Mouse (Mus musculus): ENCODE data around the gene Cc2d2b. TPM values are rescaled to one million over a fixed set of nuclear protein-coding genes. Genes with fewer than 3 reads are reported as not detected.

Gene Cc2d2b
- polyA plus RNA-seq, 1 experiment from 2014 or later: 0.12 TPM

DNA sequence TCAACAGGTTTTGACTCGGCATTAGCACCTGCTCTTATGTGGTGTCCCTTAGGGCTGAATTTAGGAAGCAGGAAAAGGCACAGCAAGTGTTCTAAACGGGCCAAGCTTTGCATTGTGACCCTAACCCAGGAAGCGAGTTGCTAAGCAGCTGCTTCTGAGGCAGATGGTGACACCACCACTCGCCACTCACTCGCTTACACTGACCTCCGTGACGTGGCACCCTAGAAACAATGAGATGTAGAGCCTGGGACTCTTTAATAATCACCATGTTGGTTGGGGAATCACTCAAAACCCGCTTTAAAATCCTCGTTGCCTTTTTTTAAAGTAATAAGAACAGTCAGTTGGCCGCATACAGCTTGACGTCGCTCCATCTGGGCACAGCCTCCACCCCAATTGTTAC, 100.8 kb downstream of the Cc2d2b start:
- DNase-seq (ENCODE audit: low spot score): no peak
- H3K27me3 ChIP-seq (ENCODE audit: control insufficient read depth, insufficient read depth, low read length): no peaks in the 10 kb centered on the region
- H3K4me2 ChIP-seq (ENCODE audit: low read depth, severe bottlenecking): no peak overlapping the region
- H3K4me1 ChIP-seq (ENCODE audit: control insufficient read depth, insufficient read depth, low read length): no peaks in the 10 kb centered on the region
- no peak overlapping the region for H3K27ac ChIP-seq (replicated peaks; ENCODE audit: low read depth, low read length)
- H3K9me3 ChIP-seq (ENCODE audit: control insufficient read depth, low read length): no peaks in the 10 kb centered on the region
- H3K9ac ChIP-seq (ENCODE audit: low read length): no peak overlapping the region
- WGBS: 87% methylated on average over 12 of the region's 12 CpGs
- peaks cover 21% of the 10 kb centered on the region; the same call in 1 of the 2 replicates for H3K36me3 ChIP-seq (ENCODE audit: control insufficient read depth, insufficient read depth, low read length)
- ATAC-seq (ENCODE audit: insufficient number of reproducible peaks, low FRiP score, low TSS enrichment, low read depth): no peak
- no peak overlapping the region for H3K4me3 ChIP-seq (ENCODE audit: low read depth, low read length)

DNA sequence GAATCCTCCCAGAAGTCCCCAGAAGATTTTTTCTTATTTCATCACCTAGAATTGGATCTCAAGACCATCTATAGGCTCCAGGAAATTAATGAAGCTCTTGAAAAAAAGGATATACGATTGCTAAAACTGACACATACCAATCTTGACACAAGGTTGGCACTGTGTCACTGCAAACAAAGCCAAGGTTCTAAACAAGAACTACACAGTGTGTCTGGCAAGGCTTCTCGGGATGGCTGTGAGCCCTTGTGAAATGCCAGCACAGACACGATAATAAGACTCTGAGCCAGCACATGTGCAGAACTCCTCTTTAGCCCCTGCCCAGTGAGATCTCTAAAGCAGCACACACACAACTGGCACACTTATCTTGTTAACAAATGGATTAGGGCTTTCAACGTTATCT, 111.0 kb downstream of the Cc2d2b start:
- no peaks in the 10 kb centered on the region for H3K27me3 ChIP-seq (ENCODE audit: control insufficient read depth, insufficient read depth, low read length)
- WGBS: 78% methylated on average over 4 of the region's 4 CpGs
- H3K27ac ChIP-seq (replicated peaks; ENCODE audit: low read depth, low read length): no peak overlapping the region
- no peak overlapping the region for H3K4me2 ChIP-seq (ENCODE audit: low read depth, severe bottlenecking)
- no peak overlapping the region for H3K4me3 ChIP-seq (ENCODE audit: low read depth, low read length)
- H3K4me1 ChIP-seq (ENCODE audit: control insufficient read depth, insufficient read depth, low read length): no peaks in the 10 kb centered on the region
- H3K36me3 ChIP-seq (ENCODE audit: control insufficient read depth, insufficient read depth, low read length): no peaks in the 10 kb centered on the region
- ATAC-seq (ENCODE audit: insufficient number of reproducible peaks, low FRiP score, low TSS enrichment, low read depth): no peak
- no peak overlapping the region for H3K9ac ChIP-seq (ENCODE audit: low read length)
- DNase-seq (ENCODE audit: low spot score): no peak
- no peaks in the 10 kb centered on the region for H3K9me3 ChIP-seq (ENCODE audit: control insufficient read depth, low read length)

DNA sequence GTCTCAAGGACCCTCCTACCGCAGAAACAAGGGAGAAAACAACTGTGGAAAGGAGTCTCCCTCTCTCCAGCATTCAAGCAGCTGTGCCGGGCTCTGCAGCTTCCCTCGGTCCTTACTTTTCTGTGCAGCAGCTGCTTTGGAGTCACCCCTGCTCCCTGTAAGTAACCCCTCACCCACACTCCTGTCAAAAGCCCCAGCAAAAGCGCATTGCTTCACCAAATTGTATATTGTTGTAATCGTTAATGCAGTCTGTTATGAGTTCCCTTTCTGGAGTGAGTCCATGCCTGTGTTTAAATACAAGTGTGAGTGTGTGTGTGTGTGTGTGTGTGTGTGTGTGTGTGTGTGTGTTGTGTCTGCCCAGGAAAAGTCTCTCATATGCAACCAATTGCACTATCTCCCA, 119.7 kb downstream of the Cc2d2b start:
- Histone ChIP-seq H3K4me1 (ENCODE audit: control insufficient read depth, insufficient read depth, low read length) (no peaks in the 10 kb centered on the region), H3K9ac (ENCODE audit: low read length) (no peak overlapping the region), H3K36me3 (ENCODE audit: control insufficient read depth, insufficient read depth, low read length) (no peaks in the 10 kb centered on the region), H3K9me3 (ENCODE audit: control insufficient read depth, low read length) (no peaks in the 10 kb centered on the region), H3K4me3 (ENCODE audit: low read depth, low read length) (no peak overlapping the region), H3K4me2 (ENCODE audit: low read depth, severe bottlenecking) (no peak overlapping the region), H3K27me3 (ENCODE audit: control insufficient read depth, insufficient read depth, low read length) (no peaks in the 10 kb centered on the region), H3K27ac (replicated peaks; ENCODE audit: low read depth, low read length) (no peak overlapping the region)
- ATAC-seq (ENCODE audit: insufficient number of reproducible peaks, low FRiP score, low TSS enrichment, low read depth) (no peak), DNase-seq (ENCODE audit: low spot score) (no peak)
- WGBS: 21% methylated on average over 5 of the region's 5 CpGs

DNA sequence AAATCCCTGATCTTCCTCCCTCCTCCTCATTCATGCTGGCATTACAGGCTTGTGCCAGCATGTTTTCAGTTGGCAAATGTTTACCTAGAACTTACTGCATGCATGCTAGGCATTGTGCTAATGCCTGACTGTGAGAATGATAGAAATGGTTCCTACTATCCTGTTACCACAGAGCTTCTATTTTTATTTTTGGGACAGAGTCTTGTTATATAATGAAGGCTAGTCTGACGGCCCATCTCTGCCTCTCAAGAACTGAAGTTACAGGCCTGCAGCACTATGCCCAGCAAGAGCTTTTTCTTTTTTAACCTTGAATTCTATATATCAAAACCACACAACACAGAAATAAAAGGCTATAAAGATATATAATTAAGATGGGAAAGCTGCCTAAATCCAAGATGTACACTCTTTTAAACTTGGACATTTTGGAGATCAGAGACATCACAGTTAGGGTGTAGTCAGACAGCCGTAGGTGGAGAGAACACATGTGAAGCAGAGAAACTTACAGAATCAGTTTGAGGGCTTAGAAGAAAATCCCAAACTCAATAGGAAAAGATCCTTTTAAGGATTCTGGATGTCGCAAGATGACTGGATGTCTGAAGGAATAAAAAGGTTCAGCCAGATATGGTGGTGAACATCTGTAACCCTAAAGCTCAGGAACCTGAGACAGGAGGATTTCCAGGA, 121.0 kb downstream of the Cc2d2b start:
- Histone ChIP-seq H3K9ac (ENCODE audit: low read length) (no peak overlapping the region), H3K9me3 (ENCODE audit: control insufficient read depth, low read length) (no peaks in the 10 kb centered on the region), H3K27ac (replicated peaks; ENCODE audit: low read depth, low read length) (no peak overlapping the region), H3K4me3 (ENCODE audit: low read depth, low read length) (no peak overlapping the region), H3K27me3 (ENCODE audit: control insufficient read depth, insufficient read depth, low read length) (no peaks in the 10 kb centered on the region), H3K36me3 (ENCODE audit: control insufficient read depth, insufficient read depth, low read length) (no peaks in the 10 kb centered on the region), H3K4me1 (ENCODE audit: control insufficient read depth, insufficient read depth, low read length) (no peaks in the 10 kb centered on the region), H3K4me2 (ENCODE audit: low read depth, severe bottlenecking) (no peak overlapping the region)
- ATAC-seq (ENCODE audit: insufficient number of reproducible peaks, low FRiP score, low TSS enrichment, low read depth): no peak
- WGBS: 93% methylated on average over 3 of the region's 3 CpGs
- no peak for DNase-seq (ENCODE audit: low spot score)

DNA sequence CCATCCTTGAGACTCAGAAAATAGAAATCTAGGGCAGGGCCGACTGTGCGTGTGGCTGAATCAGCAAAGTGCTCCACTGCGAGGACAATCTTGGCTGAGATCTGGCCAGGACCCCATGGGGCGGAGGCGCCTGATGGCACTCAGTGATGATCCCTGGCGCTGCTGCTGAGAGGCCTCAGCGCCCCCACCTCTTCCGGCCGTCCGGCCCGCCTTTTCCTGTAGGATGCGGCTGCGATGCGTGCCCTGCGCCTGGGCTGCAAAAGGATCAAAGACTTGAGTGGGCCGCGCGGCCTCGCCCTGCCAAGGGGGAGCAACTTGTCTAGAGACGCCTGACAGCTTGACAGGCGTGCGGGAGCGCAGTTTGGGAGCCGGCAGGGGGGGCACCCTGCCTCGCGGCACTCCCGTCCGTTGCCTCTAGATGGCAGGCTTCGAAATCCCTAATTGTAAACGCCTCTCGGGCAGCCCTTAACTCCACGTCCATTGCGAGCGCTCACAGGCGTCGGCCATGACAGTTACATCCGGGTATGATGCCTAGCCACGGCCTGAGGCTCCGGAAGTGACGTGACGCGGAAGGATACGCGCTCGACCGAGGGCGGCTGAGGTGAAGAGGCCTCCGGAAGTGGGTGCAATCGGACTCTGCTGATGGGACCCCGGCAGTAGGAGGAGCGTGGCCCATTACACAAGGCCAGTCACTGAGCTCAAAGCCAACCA, 124.6 kb downstream of the Cc2d2b start:
- H3K36me3 ChIP-seq (ENCODE audit: control insufficient read depth, insufficient read depth, low read length): no peaks in the 10 kb centered on the region
- H3K4me2 ChIP-seq (ENCODE audit: low read depth, severe bottlenecking): peak overlapping the region; percentile 70
- peak; percentile 98 for DNase-seq (ENCODE audit: low spot score)
- 2% methylated on average over 51 of the region's 51 CpGs for WGBS
- peak; percentile 91 for ATAC-seq (ENCODE audit: insufficient number of reproducible peaks, low FRiP score, low TSS enrichment, low read depth)
- no peaks in the 10 kb centered on the region for H3K27me3 ChIP-seq (ENCODE audit: control insufficient read depth, insufficient read depth, low read length)
- peak overlapping the region; percentile 45 for H3K4me3 ChIP-seq (ENCODE audit: low read depth, low read length)
- no peaks in the 10 kb centered on the region for H3K9me3 ChIP-seq (ENCODE audit: control insufficient read depth, low read length)
- no peaks in the 10 kb centered on the region for H3K4me1 ChIP-seq (ENCODE audit: control insufficient read depth, insufficient read depth, low read length)
- no peak overlapping the region; the same call in 1 of the 2 replicates for H3K27ac ChIP-seq (replicated peaks; ENCODE audit: low read depth, low read length)
- peak overlapping the region; percentile 65 for H3K9ac ChIP-seq (ENCODE audit: low read length)

Other genes with a start within 250 kb of the Cc2d2b start
- 25.8 and 34.5 TPM in 2 replicates for gene Sorbs1, start 235.0 kb upstream of the Cc2d2b start, polyA plus RNA-seq (2014; fragmentation: Nextera tagmentation; extraction: Ambion mirVana)
- gene Aldh18a1, start 160.3 kb upstream of the Cc2d2b start, polyA plus RNA-seq (2014; fragmentation: Nextera tagmentation; extraction: Ambion mirVana): 71.1 and 72.8 TPM in 2 replicates
- gene Tctn3, start 136.5 kb upstream of the Cc2d2b start, polyA plus RNA-seq (2014; fragmentation: Nextera tagmentation; extraction: Ambion mirVana): 10.6 and 11.0 TPM in 2 replicates
- gene Entpd1, start 136.4 kb upstream of the Cc2d2b start, polyA plus RNA-seq (2014; fragmentation: Nextera tagmentation; extraction: Ambion mirVana): 3.7 and 3.9 TPM in 2 replicates
- 33.5 and 37.2 TPM in 2 replicates for gene Ccnj, start 82.5 kb downstream of the Cc2d2b start, polyA plus RNA-seq (2014; fragmentation: Nextera tagmentation; extraction: Ambion mirVana)
- 16.1 and 17.2 TPM in 2 replicates for gene Zfp518a, start 146.0 kb downstream of the Cc2d2b start, polyA plus RNA-seq (2014; fragmentation: Nextera tagmentation; extraction: Ambion mirVana)
- 0.97 and 1.5 TPM in 2 replicates for gene Blnk, start 245.8 kb downstream of the Cc2d2b start, polyA plus RNA-seq (2014; fragmentation: Nextera tagmentation; extraction: Ambion mirVana)